Mouse (Mus musculus) telencephalon, adult 2 months (tissue): ENCODE data around the gene Ttbk1.

Experiments used
- DNase-seq: peaks from one replicate; pipeline ENCODE4 v3.0.0-alpha.2; 2011; ENCODE audit warnings: low read depth, low spot score

Ttbk1 gene

DNA sequence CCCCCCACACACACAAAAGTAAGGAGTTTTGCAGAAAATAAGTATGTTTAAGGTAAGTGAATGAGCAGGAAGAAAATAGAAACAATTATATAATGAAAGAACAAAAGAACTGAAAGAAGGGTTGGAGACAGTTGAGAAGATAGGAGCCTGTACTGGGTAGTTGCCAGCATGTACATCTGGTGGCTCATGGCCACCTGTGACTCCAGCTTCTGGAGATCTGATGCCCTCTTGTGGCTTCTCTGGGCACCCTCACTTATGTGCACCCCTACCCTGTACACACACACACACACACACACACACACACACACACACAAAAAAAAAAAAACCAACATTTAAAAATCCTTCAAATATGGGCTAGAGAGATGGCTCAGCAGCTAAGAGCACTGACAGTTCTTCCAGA is 67.8 kb downstream of the Ttbk1 start:
- DNase-seq, result no peak

- peak; percentile 11 for DNase-seq
These were observed 68.8 kb downstream of the Ttbk1 start for GRCm38 (mm10) chr17:46418628-46419027.

GRCm38 (mm10) chr17:46408478-46408877 is 79.0 kb downstream of the Ttbk1 start:
- no peak for DNase-seq

GRCm38 (mm10) chr17:46394631-46395030 is 92.8 kb downstream of the Ttbk1 start:
- no peak for DNase-seq

DNA sequence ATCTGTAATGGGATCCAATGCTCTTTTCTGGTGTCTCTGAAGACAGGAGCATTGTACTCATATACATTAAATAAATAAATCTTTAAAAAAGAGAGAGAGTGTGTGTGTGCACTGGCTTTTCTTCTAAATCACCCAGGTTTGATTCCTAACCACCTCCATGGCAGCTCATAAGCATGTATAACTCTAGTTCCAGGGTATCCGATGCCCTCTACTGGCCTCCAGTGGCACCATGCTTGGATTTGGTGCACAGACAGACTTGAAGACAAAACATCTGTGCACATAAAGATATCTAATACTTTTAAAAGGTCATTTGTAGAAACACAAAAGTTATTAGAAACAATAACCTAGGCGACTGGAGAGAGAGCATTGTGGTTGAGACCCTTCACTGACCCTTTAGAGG is 94.5 kb downstream of the Ttbk1 start:
- no peak for DNase-seq
